Mouse (Mus musculus) MEL (cell line): Measurements from ENCODE around the gene Gm29776. TPM values are rescaled to one million over a fixed set of nuclear protein-coding genes. Genes with fewer than 3 reads are reported as not detected.

Experiments used
- DNase-seq: peaks from one replicate; pipeline ENCODE4 v3.0.0; 2011; ENCODE audit warnings: low read depth, low spot score
- H3K27ac ChIP-seq: 2 replicates; pipeline ENCODE4 v1.5.1; 2012; ENCODE audit warnings: low read depth, mild to moderate bottlenecking, control low read depth, low read length, moderate library complexity; ENCODE audit not compliant: control insufficient read depth
- H3K27me3 ChIP-seq, 2 experiments: fragments of 150-350 bp in 1 of 2; sonication (generic) in 1 of 2; 2 replicates each; pipeline ENCODE4 v1.6.1; 2012; ENCODE audit warnings: low read length in 2 of 2, mild to moderate bottlenecking in 2 of 2, improper control_type of control experiment in 1 of 2, moderate library complexity in 1 of 2; ENCODE audit not compliant: insufficient read depth in 2 of 2, control insufficient read depth in 1 of 2
- H3K36me3 ChIP-seq, 2 experiments: 2 replicates each; pipeline ENCODE4 v1.6.1; 2012 to 2014; ENCODE audit warnings: low read length in 2 of 2, improper control_type of control experiment in 1 of 2, inconsistent platforms in 1 of 2, mild to moderate bottlenecking in 1 of 2; ENCODE audit not compliant: insufficient read depth in 2 of 2, control insufficient read depth in 1 of 2
- H3K4me1 ChIP-seq, 2 experiments: fragments of 150-350 bp in 1 of 2; sonication (generic) in 1 of 2; 2 replicates each; pipeline ENCODE4 v1.6.1; 2012; ENCODE audit warnings: low read length in 2 of 2, improper control_type of control experiment in 1 of 2, mild to moderate bottlenecking in 1 of 2; ENCODE audit not compliant: insufficient read depth in 2 of 2, control insufficient read depth in 1 of 2
- H3K4me3 ChIP-seq, 2 experiments: fragments of 150-350 bp in 1 of 2; sonication (generic) in 1 of 2; 2 replicates each; pipeline ENCODE4 v1.5.1; 2012; ENCODE audit warnings: low read depth in 2 of 2, low read length in 2 of 2, mild to moderate bottlenecking in 2 of 2, moderate library complexity in 2 of 2, control low read depth in 1 of 2, improper control_type of control experiment in 1 of 2; ENCODE audit not compliant: control insufficient read depth in 1 of 2, insufficient read depth in 1 of 2
- H3K79me2 ChIP-seq: 2 replicates; pipeline ENCODE4 v1.6.1; 2012; ENCODE audit warnings: mild to moderate bottlenecking, low read length, moderate library complexity; ENCODE audit not compliant: control insufficient read depth, poor library complexity, insufficient read depth
- H3K9ac ChIP-seq: 2 replicates; pipeline ENCODE4 v1.6.1; 2012; ENCODE audit warnings: low read depth, mild to moderate bottlenecking, control low read depth, low read length, moderate library complexity; ENCODE audit not compliant: control insufficient read depth, poor library complexity, severe bottlenecking
- H3K9me3 ChIP-seq: fragments of 150-350 bp; sonication (generic); replicated peaks from 2 replicates; pipeline ENCODE4 v1.6.1; 2012; ENCODE audit warnings: mild to moderate bottlenecking, low read length, improper control_type of control experiment, moderate library complexity; ENCODE audit not compliant: insufficient read depth
- BHLHE40 ChIP-seq: IDR thresholded peaks from 2 replicates; pipeline ENCODE4 v1.6.1; 2012; ENCODE audit warnings: low read depth, mild to moderate bottlenecking, inconsistent platforms, low read length, improper control_type of control experiment, borderline replicate concordance
- CHD2 ChIP-seq: IDR thresholded peaks from 2 replicates; pipeline ENCODE4 v1.6.1; 2011; ENCODE audit warnings: low read length, improper control_type of control experiment
- CTCF ChIP-seq, 3 experiments: IDR thresholded peaks in 2 of 3; conservative IDR thresholded peaks in 1 of 3; 2 replicates each; pipeline ENCODE4 v1.5.1; 2011 to 2012; ENCODE audit warnings: low read length in 3 of 3, low read depth in 2 of 3, mild to moderate bottlenecking in 2 of 3, improper control_type of control experiment in 1 of 3, inconsistent platforms in 1 of 3, mixed read lengths in 1 of 3, moderate library complexity in 1 of 3; ENCODE audit not compliant: control insufficient read depth in 1 of 3, insufficient read depth in 1 of 3, poor library complexity in 1 of 3, severe bottlenecking in 1 of 3
- E2F4 ChIP-seq: IDR thresholded peaks from 2 replicates; pipeline ENCODE4 v1.6.1; 2011; ENCODE audit warnings: low read depth, low read length, improper control_type of control experiment, borderline replicate concordance
- ELF1 ChIP-seq: IDR thresholded peaks from 2 replicates; pipeline ENCODE4 v1.6.1; 2014; ENCODE audit warnings: low read depth, mild to moderate bottlenecking, inconsistent platforms, low read length, improper control_type of control experiment, moderate library complexity
- GATA1 ChIP-seq: IDR thresholded peaks from 2 replicates; pipeline ENCODE4 v1.6.1; 2011; ENCODE audit warnings: low read depth, low read length, improper control_type of control experiment
- HCFC1 ChIP-seq: IDR thresholded peaks from 2 replicates; pipeline ENCODE4 v1.6.1; 2012; ENCODE audit warnings: low read depth, mild to moderate bottlenecking, inconsistent platforms, low read length, improper control_type of control experiment, moderate library complexity
- MXI1 ChIP-seq: IDR thresholded peaks from 2 replicates; pipeline ENCODE4 v1.6.1; 2011; ENCODE audit warnings: mild to moderate bottlenecking, low read depth, low read length, improper control_type of control experiment
- MYC ChIP-seq: IDR thresholded peaks from 2 replicates; pipeline ENCODE4 v1.6.1; 2011; ENCODE audit warnings: low read depth, mild to moderate bottlenecking, low read length, improper control_type of control experiment, moderate library complexity
- NELFE ChIP-seq: IDR thresholded peaks from 2 replicates; pipeline ENCODE4 v1.6.1; 2011; ENCODE audit warnings: low read depth, low read length, improper control_type of control experiment
- POLR2A ChIP-seq, 2 experiments: IDR thresholded peaks; 2 replicates each; pipeline ENCODE4 v1.6.1; 2011 to 2012; ENCODE audit warnings: low read length in 2 of 2, mild to moderate bottlenecking in 2 of 2, control low read depth in 1 of 2, improper control_type of control experiment in 1 of 2, low read depth in 1 of 2, moderate library complexity in 1 of 2; ENCODE audit not compliant: control insufficient read depth in 1 of 2, insufficient read depth in 1 of 2, poor library complexity in 1 of 2
- RAD21 ChIP-seq: IDR thresholded peaks from 2 replicates; pipeline ENCODE4 v1.6.1; 2011; ENCODE audit warnings: mild to moderate bottlenecking, low read depth, low read length, improper control_type of control experiment
- SIN3A ChIP-seq: IDR thresholded peaks from 2 replicates; pipeline ENCODE4 v1.6.1; 2012; ENCODE audit warnings: low read length, improper control_type of control experiment, inconsistent platforms
- SMC3 ChIP-seq: IDR thresholded peaks from 2 replicates; pipeline ENCODE4 v1.6.1; 2011; ENCODE audit warnings: low read depth, low read length, improper control_type of control experiment
- TAL1 ChIP-seq: IDR thresholded peaks from 2 replicates; pipeline ENCODE4 v1.6.1; 2012; ENCODE audit warnings: mild to moderate bottlenecking, inconsistent platforms, low read length, moderate library complexity, mixed read lengths
- TBP ChIP-seq: IDR thresholded peaks from 2 replicates; pipeline ENCODE4 v1.8.0; 2011; ENCODE audit warnings: low read depth, low read length, improper control_type of control experiment
- TCF12 ChIP-seq: IDR thresholded peaks from 2 replicates; pipeline ENCODE4 v1.6.1; 2014; ENCODE audit warnings: low read depth, mild to moderate bottlenecking, inconsistent platforms, low read length, improper control_type of control experiment, moderate library complexity
- UBTF ChIP-seq: IDR thresholded peaks from 2 replicates; pipeline ENCODE4 v1.6.1; 2012; ENCODE audit warnings: low read depth, mild to moderate bottlenecking, inconsistent platforms, low read length, improper control_type of control experiment, moderate library complexity, borderline replicate concordance; ENCODE audit not compliant: insufficient read depth
- ZC3H11A ChIP-seq: IDR thresholded peaks from 2 replicates; pipeline ENCODE4 v1.6.1; 2012; ENCODE audit warnings: low read depth, mild to moderate bottlenecking, inconsistent platforms, low read length, improper control_type of control experiment
- ZNF384 ChIP-seq: IDR thresholded peaks from 2 replicates; pipeline ENCODE4 v1.6.1; 2012; ENCODE audit warnings: low read depth, mild to moderate bottlenecking, inconsistent platforms, low read length, improper control_type of control experiment
- polyA plus RNA-seq, 2 experiments: library from polyadenylated mRNA; stranded (reverse) in 1 of 2; unstranded in 1 of 2; fragments of >175 nt in 1 of 2; fragments of >200 nt in 1 of 2; gene quantifications; 2 replicates each; pipeline versions ENCODE4 v1.2.1 to v1.2.4; 2012; ENCODE audit warnings: low replicate concordance in 2 of 2, low read depth in 1 of 2; ENCODE audit not compliant: insufficient read length in 2 of 2, insufficient read depth in 1 of 2, missing spikeins in 1 of 2
- total RNA-seq: library from RNA; depleted of rRNA; stranded (reverse); fragments of 300-350 nt; gene quantifications from 2 replicates; pipeline ENCODE4 v1.2.3, GENCODE M21; 2012

Gene Gm29776
- total and polyA plus RNA-seq, 3 experiments: not detected

- H3K79me2 ChIP-seq: no peaks in the 10 kb centered on the region
- H3K27ac ChIP-seq: peak overlapping the region; percentile 18
- peak; percentile 92 for DNase-seq
- no peaks in the 10 kb centered on the region for H3K27me3 ChIP-seq
- H3K36me3 ChIP-seq: peaks cover 0 to 2% of the 10 kb centered on the region in 2 experiments; a peak in 1 of 4 replicates
- peaks cover 0 to 18% of the 10 kb centered on the region in 2 experiments; a peak in 2 of 4 replicates for H3K4me1 ChIP-seq
- no peaks in the 10 kb centered on the region for H3K9me3 ChIP-seq
- peak overlapping the region; percentile 32 to 50 for H3K4me3 ChIP-seq
- peak; percentile 78 to 100 (median 92) for TF ChIP-seq CTCF (IDR thresholded peaks at IDR 0.05 in 2 of 3, conservative IDR thresholded peaks at IDR 0.05 in 1 of 3; ENCODE audit: control insufficient read depth in 1 of 3, insufficient read depth in 1 of 3, low read depth in 2 of 3, low read length in 3 of 3, poor library complexity in 1 of 3, severe bottlenecking in 1 of 3)
- no peak for TF ChIP-seq ZNF384
- peak; percentile 100 for TF ChIP-seq ZC3H11A
- 0 out of 2 replicates have a peak, but pooled peaks have one; percentile 29 for TF ChIP-seq GATA1
- no peak for TF ChIP-seq TCF12
- peak; percentile 46; the same call in 1 of the 2 replicates for TF ChIP-seq MYC
- peak; percentile 100 for TF ChIP-seq SMC3
- TF ChIP-seq RAD21: peak; percentile 99
- peak; percentile 52; the same call in 1 of the 2 replicates for TF ChIP-seq MXI1
- TF ChIP-seq SIN3A: peak; percentile 85
- TF ChIP-seq E2F4: no peak
- TF ChIP-seq, all 39 proteins: peak for 8
- H3K9ac ChIP-seq: peak overlapping the region; percentile 8
Measured at GRCm38 (mm10) chr14:54714121-54714520, 15.5 kb upstream of the Gm29776 start.

GRCm38 (mm10) chr14:54712861-54713260 is 14.2 kb upstream of the Gm29776 start:
- Histone ChIP-seq H3K79me2 (no peaks in the 10 kb centered on the region), H3K4me3 (no peak overlapping the region), H3K4me1 (peaks cover 0 to 18% of the 10 kb centered on the region in 2 experiments; a peak in 2 of 4 replicates), H3K9ac (no peak overlapping the region), H3K9me3 (no peaks in the 10 kb centered on the region), H3K27ac (no peak overlapping the region), H3K36me3 (peaks cover 0 to 2% of the 10 kb centered on the region in 2 experiments; a peak in 1 of 4 replicates), H3K27me3 (no peaks in the 10 kb centered on the region)
- TF ChIP-seq BHLHE40: no peak
- DNase-seq: no peak

- no peaks in the 10 kb centered on the region for H3K79me2 ChIP-seq
- no peak within 1 kb of the TSS for H3K27ac ChIP-seq
- no peak for TF ChIP-seq UBTF
- TF ChIP-seq ZNF384: no peak
- TF ChIP-seq POLR2A (IDR thresholded peaks at IDR 0.05; ENCODE audit: control insufficient read depth in 1 of 2, insufficient read depth in 1 of 2, low read depth in 1 of 2, low read length in 2 of 2, poor library complexity in 1 of 2): no peak
- TF ChIP-seq TAL1: no peak
- no peak for TF ChIP-seq NELFE
- no peak for TF ChIP-seq BHLHE40
- no peak for TF ChIP-seq ELF1
- no peak for TF ChIP-seq HCFC1
- TF ChIP-seq E2F4: no peak
- TF ChIP-seq TBP: no peak
- no peak for TF ChIP-seq CHD2
- no peak within 1 kb of the TSS for H3K9ac ChIP-seq
- no peaks in the 10 kb centered on the region for H3K9me3 ChIP-seq
- H3K4me3 ChIP-seq: no peak within 1 kb of the TSS
- H3K36me3 ChIP-seq: peaks cover 0 to 2% of the 10 kb centered on the region in 2 experiments; a peak in 1 of 4 replicates
- H3K27me3 ChIP-seq: peaks cover 3% of the 10 kb centered on the region in 2 experiments; a peak in 2 of 4 replicates
- peaks cover 1 to 19% of the 10 kb centered on the region in 2 experiments; a peak in 3 of 4 replicates for H3K4me1 ChIP-seq
- DNase-seq: no peak
Measured at GRCm38 (mm10) chr14:54712074-54712473, 13.4 kb upstream of the Gm29776 start, which contains the start of gene Cebpe. TSS of gene Cebpe (minus strand) at chr14:54712174.
